Mouse (Mus musculus): ENCODE results near the gene Rfk. TPM values are rescaled to one million over a fixed set of nuclear protein-coding genes. Genes with fewer than 3 reads are reported as not detected.

Rfk gene
- polyA plus RNA-seq, 1 experiment from 2014 or later = 49.8 TPM

- no peak overlapping the region for H3K4me3 ChIP-seq (ENCODE audit: low read depth, low read length)
- H3K9me3 ChIP-seq (replicated peaks; ENCODE audit: control insufficient read depth, low read length) = no peaks in the 10 kb centered on the region
- H3K9ac ChIP-seq (ENCODE audit: low read depth, low read length) = no peak overlapping the region
- 62% methylated on average over 7 of the region's 7 CpGs for whole genome bisulfite sequencing (ENCODE audit: insufficient replicate concordance)
- no peak for ATAC-seq (ENCODE audit: low read depth)
- H3K4me1 ChIP-seq (ENCODE audit: control insufficient read depth, low read depth, low read length) = no peaks in the 10 kb centered on the region; the same call in 1 of the 2 replicates
- H3K27ac ChIP-seq (ENCODE audit: low read length) = no peak overlapping the region
- no peaks in the 10 kb centered on the region for H3K27me3 ChIP-seq (ENCODE audit: control insufficient read depth, insufficient read depth, low read depth, low read length)
- no peaks in the 10 kb centered on the region for H3K36me3 ChIP-seq (ENCODE audit: control insufficient read depth, insufficient read depth)
- H3K4me2 ChIP-seq (ENCODE audit: low read depth, low read length) = no peak overlapping the region
These were observed 24.3 kb upstream of the Rfk start for GRCm38 (mm10) chr19:17369581-17369980.

GRCm38 (mm10) chr19:17372701-17373100 is 21.1 kb upstream of the Rfk start, which contains the start of gene Gcnt1:
Gene Gcnt1 (minus strand): TSS chr19:17372844.
- no peak within 1 kb of the TSS for H3K4me2 ChIP-seq (ENCODE audit: low read depth, low read length)
- 65% methylated on average over 3 of the region's 3 CpGs for WGBS (ENCODE audit: insufficient replicate concordance)

GRCm38 (mm10) chr19:17378845-17379244 is 15.0 kb upstream of the Rfk start:
- H3K4me3 ChIP-seq (ENCODE audit: low read depth, low read length) = no peak overlapping the region
- H3K4me1 ChIP-seq (ENCODE audit: control insufficient read depth, low read depth, low read length) = no peaks in the 10 kb centered on the region
- H3K27ac ChIP-seq (ENCODE audit: low read length) = no peak overlapping the region
- ATAC-seq (ENCODE audit: low read depth) = no peak
- no peaks in the 10 kb centered on the region for H3K27me3 ChIP-seq (ENCODE audit: control insufficient read depth, insufficient read depth, low read depth, low read length)
- H3K9ac ChIP-seq (ENCODE audit: low read depth, low read length) = no peak overlapping the region
- no peak overlapping the region for H3K4me2 ChIP-seq (ENCODE audit: low read depth, low read length)
- H3K9me3 ChIP-seq (replicated peaks; ENCODE audit: control insufficient read depth, low read length) = no peaks in the 10 kb centered on the region
- no peaks in the 10 kb centered on the region for H3K36me3 ChIP-seq (ENCODE audit: control insufficient read depth, insufficient read depth)

More at GRCm38 (mm10) chr19:17372701-17373100, 21.1 kb upstream of the Rfk start, which contains the start of gene Gcnt1:
- Histone ChIP-seq H3K9me3 (replicated peaks; ENCODE audit: control insufficient read depth, low read length) (no peaks in the 10 kb centered on the region), H3K9ac (ENCODE audit: low read depth, low read length) (no peak within 1 kb of the TSS), H3K27ac (ENCODE audit: low read length) (no peak within 1 kb of the TSS), H3K27me3 (ENCODE audit: control insufficient read depth, insufficient read depth, low read depth, low read length) (no peaks in the 10 kb centered on the region), H3K4me1 (ENCODE audit: control insufficient read depth, low read depth, low read length) (no peaks in the 10 kb centered on the region), H3K36me3 (ENCODE audit: control insufficient read depth, insufficient read depth) (no peaks in the 10 kb centered on the region), H3K4me3 (ENCODE audit: low read depth, low read length) (no peak within 1 kb of the TSS)
- ATAC-seq (ENCODE audit: low read depth) = no peak

- Histone ChIP-seq H3K36me3 (ENCODE audit: control insufficient read depth, insufficient read depth) (no peaks in the 10 kb centered on the region), H3K4me2 (ENCODE audit: low read depth, low read length) (no peak overlapping the region), H3K27ac (ENCODE audit: low read length) (no peak overlapping the region), H3K9me3 (replicated peaks; ENCODE audit: control insufficient read depth, low read length) (no peaks in the 10 kb centered on the region), H3K4me3 (ENCODE audit: low read depth, low read length) (no peak overlapping the region), H3K4me1 (ENCODE audit: control insufficient read depth, low read depth, low read length) (no peaks in the 10 kb centered on the region), H3K9ac (ENCODE audit: low read depth, low read length) (no peak overlapping the region), H3K27me3 (ENCODE audit: control insufficient read depth, insufficient read depth, low read depth, low read length) (no peaks in the 10 kb centered on the region)
- ATAC-seq (ENCODE audit: low read depth) = no peak
- 49% methylated on average over 7 of the region's 7 CpGs for WGBS (ENCODE audit: insufficient replicate concordance)
These were observed 13.3 kb upstream of the Rfk start for GRCm38 (mm10) chr19:17380549-17380948.

- 47% methylated on average over 6 of the region's 6 CpGs for WGBS (ENCODE audit: insufficient replicate concordance)
- no peak overlapping the region for H3K4me3 ChIP-seq (ENCODE audit: low read depth, low read length)
- no peaks in the 10 kb centered on the region for H3K27me3 ChIP-seq (ENCODE audit: control insufficient read depth, insufficient read depth, low read depth, low read length)
- no peaks in the 10 kb centered on the region for H3K4me1 ChIP-seq (ENCODE audit: control insufficient read depth, low read depth, low read length)
- no peak overlapping the region for H3K27ac ChIP-seq (ENCODE audit: low read length)
- H3K36me3 ChIP-seq (ENCODE audit: control insufficient read depth, insufficient read depth) = no peaks in the 10 kb centered on the region
- no peak overlapping the region for H3K4me2 ChIP-seq (ENCODE audit: low read depth, low read length)
- ATAC-seq (ENCODE audit: low read depth) = no peak
- H3K9me3 ChIP-seq (replicated peaks; ENCODE audit: control insufficient read depth, low read length) = no peaks in the 10 kb centered on the region
- no peak overlapping the region for H3K9ac ChIP-seq (ENCODE audit: low read depth, low read length)
These were observed 10.9 kb upstream of the Rfk start for GRCm38 (mm10) chr19:17382807-17383397.

GRCm38 (mm10) chr19:17385022-17385421 is 8.8 kb upstream of the Rfk start:
- no peaks in the 10 kb centered on the region for H3K9me3 ChIP-seq (replicated peaks; ENCODE audit: control insufficient read depth, low read length)
- peaks cover 6% of the 10 kb centered on the region for H3K4me1 ChIP-seq (ENCODE audit: control insufficient read depth, low read depth, low read length)
- peak; percentile 73 for ATAC-seq (ENCODE audit: low read depth)
- WGBS (ENCODE audit: insufficient replicate concordance) = 34% methylated on average over 4 of the region's 4 CpGs
- H3K4me3 ChIP-seq (ENCODE audit: low read depth, low read length) = no peak overlapping the region
- no peaks in the 10 kb centered on the region for H3K27me3 ChIP-seq (ENCODE audit: control insufficient read depth, insufficient read depth, low read depth, low read length)
- no peaks in the 10 kb centered on the region for H3K36me3 ChIP-seq (ENCODE audit: control insufficient read depth, insufficient read depth)
- H3K27ac ChIP-seq (ENCODE audit: low read length) = no peak overlapping the region
- H3K4me2 ChIP-seq (ENCODE audit: low read depth, low read length) = no peak overlapping the region
- no peak overlapping the region for H3K9ac ChIP-seq (ENCODE audit: low read depth, low read length)

- Histone ChIP-seq H3K36me3 (ENCODE audit: control insufficient read depth, insufficient read depth) (no peaks in the 10 kb centered on the region), H3K4me2 (ENCODE audit: low read depth, low read length) (no peak overlapping the region), H3K27me3 (ENCODE audit: control insufficient read depth, insufficient read depth, low read depth, low read length) (no peaks in the 10 kb centered on the region), H3K9ac (ENCODE audit: low read depth, low read length) (no peak overlapping the region), H3K27ac (ENCODE audit: low read length) (no peak overlapping the region), H3K9me3 (replicated peaks; ENCODE audit: control insufficient read depth, low read length) (no peaks in the 10 kb centered on the region), H3K4me1 (ENCODE audit: control insufficient read depth, low read depth, low read length) (peaks cover 6% of the 10 kb centered on the region), H3K4me3 (ENCODE audit: low read depth, low read length) (no peak overlapping the region)
- ATAC-seq (ENCODE audit: low read depth) = no peak
- 33% methylated on average over 1 of the region's 1 CpGs for whole genome bisulfite sequencing (ENCODE audit: insufficient replicate concordance)
These were observed 8.4 kb upstream of the Rfk start for GRCm38 (mm10) chr19:17385426-17385825.

- Histone ChIP-seq H3K36me3 (ENCODE audit: control insufficient read depth, insufficient read depth) (no peaks in the 10 kb centered on the region), H3K9me3 (replicated peaks; ENCODE audit: control insufficient read depth, low read length) (no peaks in the 10 kb centered on the region), H3K27ac (ENCODE audit: low read length) (no peak overlapping the region), H3K4me1 (ENCODE audit: control insufficient read depth, low read depth, low read length) (peaks cover 6% of the 10 kb centered on the region), H3K9ac (ENCODE audit: low read depth, low read length) (no peak overlapping the region), H3K4me3 (ENCODE audit: low read depth, low read length) (no peak overlapping the region), H3K27me3 (ENCODE audit: control insufficient read depth, insufficient read depth, low read depth, low read length) (no peaks in the 10 kb centered on the region), H3K4me2 (ENCODE audit: low read depth, low read length) (no peak overlapping the region)
- ATAC-seq (ENCODE audit: low read depth) = no peak
- 74% methylated on average over 6 of the region's 6 CpGs for WGBS (ENCODE audit: insufficient replicate concordance)
These were observed 7.4 kb upstream of the Rfk start for GRCm38 (mm10) chr19:17386424-17386823.

- no peak overlapping the region for H3K4me3 ChIP-seq (ENCODE audit: low read depth, low read length)
- H3K9ac ChIP-seq (ENCODE audit: low read depth, low read length) = no peak overlapping the region
- H3K9me3 ChIP-seq (replicated peaks; ENCODE audit: control insufficient read depth, low read length) = no peaks in the 10 kb centered on the region
- H3K36me3 ChIP-seq (ENCODE audit: control insufficient read depth, insufficient read depth) = no peaks in the 10 kb centered on the region
- no peak overlapping the region for H3K4me2 ChIP-seq (ENCODE audit: low read depth, low read length)
- 7% methylated on average over 2 of the region's 2 CpGs for WGBS (ENCODE audit: insufficient replicate concordance)
- no peak for ATAC-seq (ENCODE audit: low read depth)
- no peak overlapping the region for H3K27ac ChIP-seq (ENCODE audit: low read length)
- H3K27me3 ChIP-seq (ENCODE audit: control insufficient read depth, insufficient read depth, low read depth, low read length) = no peaks in the 10 kb centered on the region
- H3K4me1 ChIP-seq (ENCODE audit: control insufficient read depth, low read depth, low read length) = peaks cover 13% of the 10 kb centered on the region
These were observed 5.4 kb upstream of the Rfk start for GRCm38 (mm10) chr19:17388404-17388803.
